Mouse (Mus musculus) fibroblast of lung, adult 2 months (primary cell): ENCODE results near the gene Itgb7.

Source experiments
- DNase-seq: peaks from one replicate; pipeline ENCODE4 v3.0.0-alpha.2; 2011; ENCODE audit warnings: low read depth

Itgb7 gene

GRCm38 (mm10) chr15:102192820-102193386 is 38.8 kb downstream of the Itgb7 start:
- DNase-seq: no peak

GRCm38 (mm10) chr15:102192271-102192812 is 39.4 kb downstream of the Itgb7 start:
- DNase-seq: no peak

DNA sequence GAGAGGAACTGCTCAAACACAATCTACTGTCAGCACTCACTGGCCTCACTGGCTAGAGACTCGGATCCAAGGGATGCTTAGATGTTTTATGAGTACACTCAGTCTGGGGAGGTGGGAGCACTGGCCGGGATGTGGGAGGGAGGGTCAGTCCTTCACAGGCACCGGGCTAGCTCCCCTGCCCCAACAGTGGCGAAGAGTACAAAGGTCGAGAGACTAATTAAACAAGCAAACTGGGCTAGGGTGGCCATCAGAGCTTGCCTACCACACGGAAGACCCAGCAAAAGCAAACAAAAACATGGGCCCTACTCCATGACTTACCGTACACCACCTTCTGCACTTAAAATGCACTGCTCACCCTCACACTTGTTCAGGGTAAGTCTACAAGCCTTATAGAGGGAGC is 40.0 kb downstream of the Itgb7 start:
- no peak for DNase-seq

GRCm38 (mm10) chr15:102188883-102189282 is 42.9 kb downstream of the Itgb7 start:
- no peak for DNase-seq

GRCm38 (mm10) chr15:102188096-102188495 is 43.6 kb downstream of the Itgb7 start:
- no peak for DNase-seq

- DNase-seq: no peak
These were observed 45.5 kb downstream of the Itgb7 start for GRCm38 (mm10) chr15:102186239-102186638.

GRCm38 (mm10) chr15:102183076-102183475 is 48.7 kb downstream of the Itgb7 start:
- no peak for DNase-seq

DNA sequence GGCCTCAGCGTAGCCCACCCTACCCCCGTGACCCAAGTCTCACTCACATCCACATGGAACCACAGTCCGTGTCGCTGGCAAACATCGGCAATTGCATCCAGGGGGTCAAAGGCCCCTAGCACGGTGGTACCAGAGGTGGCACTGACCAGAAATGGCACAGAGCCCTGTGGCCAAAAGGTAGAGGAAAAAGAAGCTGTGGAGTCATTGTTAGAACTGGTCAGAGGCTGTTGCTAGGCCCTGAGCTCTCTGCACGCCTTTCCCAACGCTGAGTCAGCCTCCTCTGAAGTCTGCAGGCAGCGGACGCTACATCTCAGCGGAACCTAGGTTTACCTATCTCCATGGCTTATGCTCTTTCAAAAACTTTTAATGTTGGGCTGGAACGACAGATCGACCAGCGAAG is 51.8 kb downstream of the Itgb7 start:
- no peak for DNase-seq

DNA sequence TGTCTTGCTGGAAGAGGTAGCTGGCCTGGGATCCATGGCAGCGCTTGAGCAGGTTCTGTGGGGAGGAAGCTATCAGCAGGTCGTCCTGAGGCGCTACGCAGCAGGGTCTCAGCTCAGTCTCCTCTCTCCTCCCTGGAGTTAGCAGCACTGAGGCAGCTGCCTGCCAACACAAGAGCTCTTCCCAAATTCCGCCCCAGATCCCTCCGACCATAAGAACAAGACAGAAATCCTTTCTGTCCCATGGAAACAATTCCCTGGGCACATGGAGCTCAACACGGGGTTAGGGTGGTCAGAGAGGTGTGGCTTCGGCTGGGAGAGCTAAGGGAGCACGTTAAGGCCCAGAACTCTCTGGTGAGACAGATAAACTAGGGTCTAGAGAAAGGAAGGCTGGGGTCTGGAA is 52.6 kb downstream of the Itgb7 start:
- no peak for DNase-seq

DNA sequence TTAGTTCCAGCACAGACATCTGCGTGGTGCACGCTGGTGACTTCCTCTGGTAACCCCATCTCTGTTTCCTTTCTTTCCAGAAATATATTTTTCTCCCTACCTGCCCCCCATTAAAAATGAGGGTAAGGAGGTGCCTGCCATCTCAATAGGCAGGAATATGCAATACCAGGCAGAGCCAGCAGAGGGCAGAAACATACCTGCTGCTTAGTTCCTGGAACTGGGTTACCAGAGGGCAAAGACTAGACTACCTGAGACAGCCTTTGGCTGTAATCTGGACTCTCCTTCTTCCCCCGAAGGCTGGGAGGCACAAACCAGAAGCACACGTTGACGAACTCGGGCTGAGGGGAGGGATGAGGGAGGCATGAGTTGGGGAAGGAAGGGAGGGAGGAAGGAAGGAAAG is 53.5 kb downstream of the Itgb7 start:
- no peak for DNase-seq

DNA sequence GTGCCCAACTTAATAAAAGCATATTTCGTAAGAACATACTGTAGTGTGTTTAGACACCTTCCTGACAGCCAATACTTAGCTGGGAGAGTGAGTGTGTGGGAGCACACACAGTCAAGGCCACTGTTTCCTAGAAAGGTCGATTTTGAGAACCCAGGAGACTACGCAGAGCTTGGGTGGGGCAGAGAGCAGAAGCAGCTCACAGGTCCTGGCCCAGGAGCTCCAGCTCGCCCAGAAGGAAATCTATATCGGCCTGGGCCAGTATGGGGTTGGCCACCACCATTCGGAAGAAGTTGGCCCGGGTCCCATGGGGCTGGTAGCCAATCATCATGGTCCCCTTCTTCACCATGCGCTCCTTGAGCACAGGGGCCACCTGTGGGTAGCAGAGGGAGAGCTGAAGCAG is 54.3 kb downstream of the Itgb7 start:
- DNase-seq: no peak

DNA sequence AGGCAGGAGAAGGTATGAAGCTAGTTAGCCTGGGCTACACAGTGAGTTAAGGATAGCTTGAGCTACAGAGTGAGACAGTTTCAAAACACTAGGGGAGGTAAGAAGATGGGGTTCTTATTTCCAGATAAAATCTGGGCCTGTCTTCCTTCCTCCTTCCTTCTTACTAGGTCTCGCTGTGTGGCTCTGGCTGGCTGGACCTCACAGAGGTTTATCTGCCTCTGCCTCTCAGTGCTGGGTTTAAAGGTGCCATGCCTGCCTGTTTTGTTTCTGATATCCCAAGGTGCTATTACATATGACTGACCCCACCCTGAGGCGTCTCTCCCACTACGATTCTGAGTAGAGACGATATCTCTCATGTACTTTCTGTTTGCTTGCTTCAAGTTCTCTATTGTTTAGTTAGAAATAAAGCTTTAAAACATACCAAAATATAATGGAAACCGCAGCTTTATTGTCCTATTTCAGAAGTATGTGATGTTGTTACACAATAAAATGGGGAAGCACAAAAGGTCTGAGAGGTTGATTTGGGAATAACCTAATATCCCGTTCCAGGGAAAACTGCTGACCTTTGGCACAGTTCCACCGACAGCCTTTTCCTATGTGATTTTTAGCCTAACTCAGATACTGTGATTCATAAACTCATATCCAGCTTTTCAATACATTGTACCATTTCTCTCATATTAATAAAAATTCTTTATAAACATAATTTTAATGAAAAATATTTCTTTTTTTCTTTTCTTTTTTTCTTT is 55.0 kb downstream of the Itgb7 start:
- DNase-seq: no peak

- DNase-seq: no peak
These were observed 55.9 kb downstream of the Itgb7 start for GRCm38 (mm10) chr15:102175736-102176319.

DNA sequence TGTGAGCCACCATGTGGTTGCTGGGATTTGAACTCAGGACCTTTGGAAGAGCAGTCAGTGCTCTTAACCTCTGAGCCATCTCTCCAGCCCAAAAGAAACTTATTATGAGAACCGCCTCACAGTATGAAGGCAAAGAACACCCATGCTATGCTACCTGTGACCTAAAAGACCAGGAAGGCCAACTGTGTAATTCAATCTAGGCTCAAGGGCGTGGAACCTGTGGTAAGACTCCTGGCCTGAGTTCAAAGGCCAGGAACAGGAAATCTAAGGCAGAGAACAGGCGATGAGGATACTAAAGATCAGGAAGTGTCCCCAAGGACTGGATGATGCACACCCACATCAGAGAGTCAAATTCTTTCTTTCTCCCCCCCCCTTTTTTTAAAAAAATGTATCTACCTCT is 58.2 kb downstream of the Itgb7 start:
- DNase-seq: no peak

DNA sequence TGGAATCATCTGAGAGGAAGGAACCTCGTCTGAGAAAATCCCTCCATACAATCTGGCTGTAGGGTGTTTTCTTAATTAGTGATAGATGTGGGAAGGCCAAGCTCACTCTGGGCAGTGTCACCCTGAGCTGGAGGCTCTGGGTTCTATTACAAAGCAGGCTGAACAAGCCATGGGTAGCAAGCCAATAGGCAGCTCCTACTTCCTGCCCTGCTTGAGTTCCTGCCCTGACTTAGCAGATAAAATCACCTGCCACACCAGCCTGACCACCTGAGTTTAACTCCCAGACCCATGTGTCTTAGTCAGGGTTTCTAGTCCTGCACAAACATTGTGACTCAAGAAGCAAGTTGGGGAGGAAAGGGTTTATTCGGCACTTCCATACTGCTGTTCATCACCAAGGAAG is 62.7 kb downstream of the Itgb7 start:
- DNase-seq: no peak

- peak; percentile 74 for DNase-seq
These were observed 64.1 kb downstream of the Itgb7 start for GRCm38 (mm10) chr15:102167620-102168021.
